Mouse (Mus musculus) megakaryocyte, embryonic 14.5 days (primary cell): Measurements from ENCODE around the gene Rasgef1b.

Experiments used
- FLI1 ChIP-seq: IDR thresholded peaks from 2 replicates; pipeline ENCODE4 v1.6.1; 2012; ENCODE audit warnings: low read length, inconsistent platforms, mixed read lengths
- GATA1 ChIP-seq: IDR thresholded peaks from 3 replicates; pipeline ENCODE4 v1.6.1; 2012; ENCODE audit warnings: mixed read lengths, low read length, inconsistent platforms, borderline replicate concordance

GRCm38 (mm10) chr5:99715281-99715744, 13.6 kb downstream of the Rasgef1b start:
- TF ChIP-seq GATA1 = no peak
- no peak for TF ChIP-seq FLI1
